Mouse (Mus musculus): Measurements from ENCODE around the gene Uvrag. TPM values are rescaled to one million over a fixed set of nuclear protein-coding genes. Genes with fewer than 3 reads are reported as not detected.

Gene Uvrag
- polyA plus RNA-seq, 1 experiment from 2014 or later = 18.7 TPM

DNA sequence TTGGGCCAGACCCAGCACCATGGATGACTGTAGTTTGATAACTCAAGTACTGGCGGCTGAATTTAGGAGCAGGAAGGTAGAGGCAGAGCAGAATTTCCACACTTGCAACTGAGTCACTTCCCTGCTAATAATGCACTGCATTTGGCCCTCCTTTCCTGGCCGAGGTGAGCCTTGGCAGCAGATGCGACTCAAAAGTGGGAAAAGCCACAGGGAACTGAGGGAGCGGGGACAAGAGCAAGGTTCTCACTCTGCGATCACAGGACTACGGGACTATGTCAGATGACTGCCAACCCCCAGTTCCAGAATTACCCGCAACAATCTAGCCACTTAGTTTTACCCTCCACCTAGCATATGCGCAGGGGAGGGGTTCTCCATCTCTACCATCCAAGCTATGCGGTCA lies 38.3 kb upstream of the Uvrag start:
- 91% methylated on average over 9 of the region's 9 CpGs for WGBS
- H3K9ac ChIP-seq (replicated peaks; ENCODE audit: low read length) = no peak overlapping the region
- no peak overlapping the region for H3K27ac ChIP-seq (ENCODE audit: low read length)
- H3K9me3 ChIP-seq (ENCODE audit: low read length) = no peaks in the 10 kb centered on the region
- no peak overlapping the region for H3K4me3 ChIP-seq (ENCODE audit: low read length)
- H3K36me3 ChIP-seq (ENCODE audit: insufficient read depth, low read length) = no peaks in the 10 kb centered on the region
- no peak for ATAC-seq (ENCODE audit: low FRiP score, low TSS enrichment)
- H3K27me3 ChIP-seq (ENCODE audit: insufficient read depth, low read length) = no peaks in the 10 kb centered on the region
- H3K4me1 ChIP-seq (ENCODE audit: insufficient read depth, low read length) = peaks cover 19% of the 10 kb centered on the region
- H3K4me2 ChIP-seq (replicated peaks; ENCODE audit: low read depth, low read length) = no peak overlapping the region

DNA sequence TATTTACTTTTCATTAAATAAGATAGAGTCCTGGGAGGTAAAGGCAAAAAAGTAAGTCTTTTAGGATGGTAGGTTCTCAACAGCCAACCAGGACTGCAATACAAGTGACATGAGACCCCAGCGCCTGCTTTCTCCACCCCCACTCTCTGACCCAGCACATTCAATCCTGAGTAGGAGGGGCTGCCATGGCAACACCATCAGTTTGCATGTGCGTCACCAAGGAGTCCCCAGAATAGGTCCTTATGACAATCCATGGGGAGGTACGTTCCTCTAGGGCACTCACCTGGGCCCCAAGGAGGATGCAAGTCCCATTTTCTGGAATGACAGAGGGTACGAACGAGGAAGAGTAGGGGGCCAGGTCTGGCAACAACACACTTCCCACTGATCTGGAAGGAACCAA lies 36.4 kb upstream of the Uvrag start:
- Histone ChIP-seq H3K27ac (ENCODE audit: low read length) (no peak overlapping the region), H3K4me2 (replicated peaks; ENCODE audit: low read depth, low read length) (no peak overlapping the region), H3K4me1 (ENCODE audit: insufficient read depth, low read length) (peaks cover 19% of the 10 kb centered on the region), H3K4me3 (ENCODE audit: low read length) (no peak overlapping the region), H3K9me3 (ENCODE audit: low read length) (no peaks in the 10 kb centered on the region), H3K27me3 (ENCODE audit: insufficient read depth, low read length) (no peaks in the 10 kb centered on the region), H3K36me3 (ENCODE audit: insufficient read depth, low read length) (no peaks in the 10 kb centered on the region), H3K9ac (replicated peaks; ENCODE audit: low read length) (no peak overlapping the region)
- 91% methylated on average over 5 of the region's 5 CpGs for WGBS
- no peak for ATAC-seq (ENCODE audit: low FRiP score, low TSS enrichment)

DNA sequence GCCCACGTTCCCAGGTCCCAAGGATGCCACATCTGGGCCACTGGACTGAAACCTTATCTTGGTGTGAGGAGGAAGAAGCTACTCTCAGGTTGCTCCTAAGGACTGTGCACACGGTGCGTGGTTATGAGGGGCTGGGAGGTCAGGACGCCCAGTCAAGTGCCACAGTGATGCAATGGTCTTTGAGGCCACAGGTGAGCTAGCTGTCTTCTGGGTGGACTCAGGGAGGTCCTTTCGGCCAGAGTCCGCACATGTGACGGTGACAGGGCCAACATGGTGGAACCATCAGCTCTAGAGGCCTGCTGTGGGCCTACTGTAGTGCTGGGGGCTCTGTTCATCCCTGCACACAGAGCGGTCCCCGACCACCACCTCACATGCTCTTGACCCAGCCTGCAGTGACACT lies 34.7 kb upstream of the Uvrag start:
- Histone ChIP-seq H3K27ac (ENCODE audit: low read length) (no peak overlapping the region), H3K27me3 (ENCODE audit: insufficient read depth, low read length) (no peaks in the 10 kb centered on the region), H3K9ac (replicated peaks; ENCODE audit: low read length) (no peak overlapping the region), H3K4me1 (ENCODE audit: insufficient read depth, low read length) (peaks cover 13% of the 10 kb centered on the region; the same call in 1 of the 2 replicates), H3K4me2 (replicated peaks; ENCODE audit: low read depth, low read length) (no peak overlapping the region), H3K4me3 (ENCODE audit: low read length) (no peak overlapping the region), H3K36me3 (ENCODE audit: insufficient read depth, low read length) (no peaks in the 10 kb centered on the region), H3K9me3 (ENCODE audit: low read length) (no peaks in the 10 kb centered on the region)
- no peak for ATAC-seq (ENCODE audit: low FRiP score, low TSS enrichment)
- 80% methylated on average over 9 of the region's 9 CpGs for WGBS

DNA sequence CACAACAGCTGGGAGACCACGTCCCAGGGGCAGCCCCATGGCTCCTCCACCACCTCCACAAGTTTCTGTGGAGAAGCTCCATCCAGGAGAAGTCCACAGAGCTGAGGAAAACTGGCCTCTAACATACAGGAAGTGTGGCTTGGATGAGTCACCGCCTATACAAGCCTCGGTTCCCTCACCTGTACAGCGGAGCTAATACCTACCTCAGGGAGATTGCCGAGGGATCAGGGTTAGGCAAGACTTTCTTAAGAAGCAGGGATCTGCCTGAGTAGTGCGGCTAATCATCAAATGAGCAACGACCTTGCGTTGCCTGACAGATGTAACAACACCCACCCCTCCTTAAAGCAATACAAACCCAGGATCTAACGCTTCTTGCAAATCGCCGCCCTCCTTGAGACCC lies 34.2 kb upstream of the Uvrag start:
- Histone ChIP-seq H3K27ac (ENCODE audit: low read length) (no peak overlapping the region), H3K9me3 (ENCODE audit: low read length) (no peaks in the 10 kb centered on the region), H3K4me1 (ENCODE audit: insufficient read depth, low read length) (peaks cover 13% of the 10 kb centered on the region; the same call in 1 of the 2 replicates), H3K9ac (replicated peaks; ENCODE audit: low read length) (no peak overlapping the region), H3K36me3 (ENCODE audit: insufficient read depth, low read length) (no peaks in the 10 kb centered on the region), H3K4me3 (ENCODE audit: low read length) (no peak overlapping the region), H3K4me2 (replicated peaks; ENCODE audit: low read depth, low read length) (no peak overlapping the region), H3K27me3 (ENCODE audit: insufficient read depth, low read length) (no peaks in the 10 kb centered on the region)
- 48% methylated on average over 11 of the region's 11 CpGs for WGBS
- no peak for ATAC-seq (ENCODE audit: low FRiP score, low TSS enrichment)

DNA sequence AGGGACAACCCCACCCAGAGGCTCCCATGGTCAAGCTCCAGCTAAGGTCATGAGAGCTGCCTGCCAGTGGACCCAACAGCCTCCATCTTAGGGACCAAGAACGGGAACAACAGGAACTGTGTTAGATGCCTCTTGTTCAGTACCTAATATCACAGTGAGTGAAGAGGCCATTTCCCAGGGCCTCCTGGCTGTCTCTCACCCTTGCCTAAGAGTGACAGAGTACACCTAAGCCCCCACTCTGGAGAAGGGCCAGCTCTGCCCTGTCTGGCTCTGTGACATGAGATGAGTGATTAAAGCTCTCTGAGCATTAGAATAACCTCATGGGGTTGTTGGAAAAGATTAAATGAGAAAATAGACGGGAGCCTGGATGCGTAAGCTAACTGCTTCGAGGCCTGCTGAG lies 33.1 kb upstream of the Uvrag start:
- no peak overlapping the region for H3K4me2 ChIP-seq (replicated peaks; ENCODE audit: low read depth, low read length)
- H3K9me3 ChIP-seq (ENCODE audit: low read length) = no peaks in the 10 kb centered on the region
- H3K4me3 ChIP-seq (ENCODE audit: low read length) = no peak overlapping the region
- no peaks in the 10 kb centered on the region for H3K36me3 ChIP-seq (ENCODE audit: insufficient read depth, low read length)
- ATAC-seq (ENCODE audit: low FRiP score, low TSS enrichment) = no peak
- 89% methylated on average over 4 of the region's 4 CpGs for WGBS
- H3K27me3 ChIP-seq (ENCODE audit: insufficient read depth, low read length) = no peaks in the 10 kb centered on the region
- H3K9ac ChIP-seq (replicated peaks; ENCODE audit: low read length) = no peak overlapping the region
- H3K4me1 ChIP-seq (ENCODE audit: insufficient read depth, low read length) = peaks cover 13% of the 10 kb centered on the region; the same call in 1 of the 2 replicates
- no peak overlapping the region for H3K27ac ChIP-seq (ENCODE audit: low read length)

DNA sequence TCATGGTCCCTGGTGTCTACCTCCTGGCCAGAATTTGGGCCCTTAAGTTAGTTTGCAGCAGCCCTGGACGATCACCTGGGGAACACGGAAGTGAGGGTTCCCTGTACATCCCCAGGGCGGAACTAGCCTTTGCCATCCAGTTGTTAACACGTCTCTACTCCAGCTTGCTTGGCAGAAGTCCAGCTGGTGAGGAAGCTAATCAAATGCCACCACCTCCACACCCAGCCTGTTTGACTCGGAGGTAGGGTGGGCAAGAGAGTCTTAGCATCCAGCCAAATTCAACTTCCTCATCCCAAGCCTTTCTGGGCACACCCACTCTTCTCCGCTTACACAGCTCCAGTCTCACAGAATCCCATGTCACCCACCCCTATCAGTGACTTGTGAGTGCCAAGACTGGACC lies 32.0 kb upstream of the Uvrag start:
- Histone ChIP-seq H3K9ac (replicated peaks; ENCODE audit: low read length) (no peak overlapping the region), H3K9me3 (ENCODE audit: low read length) (no peaks in the 10 kb centered on the region), H3K4me1 (ENCODE audit: insufficient read depth, low read length) (peaks cover 20% of the 10 kb centered on the region; the same call in 1 of the 2 replicates), H3K4me3 (ENCODE audit: low read length) (no peak overlapping the region), H3K27ac (ENCODE audit: low read length) (no peak overlapping the region), H3K27me3 (ENCODE audit: insufficient read depth, low read length) (no peaks in the 10 kb centered on the region), H3K4me2 (replicated peaks; ENCODE audit: low read depth, low read length) (no peak overlapping the region), H3K36me3 (ENCODE audit: insufficient read depth, low read length) (no peaks in the 10 kb centered on the region)
- no peak for ATAC-seq (ENCODE audit: low FRiP score, low TSS enrichment)
- 74% methylated on average over 6 of the region's 6 CpGs for WGBS

DNA sequence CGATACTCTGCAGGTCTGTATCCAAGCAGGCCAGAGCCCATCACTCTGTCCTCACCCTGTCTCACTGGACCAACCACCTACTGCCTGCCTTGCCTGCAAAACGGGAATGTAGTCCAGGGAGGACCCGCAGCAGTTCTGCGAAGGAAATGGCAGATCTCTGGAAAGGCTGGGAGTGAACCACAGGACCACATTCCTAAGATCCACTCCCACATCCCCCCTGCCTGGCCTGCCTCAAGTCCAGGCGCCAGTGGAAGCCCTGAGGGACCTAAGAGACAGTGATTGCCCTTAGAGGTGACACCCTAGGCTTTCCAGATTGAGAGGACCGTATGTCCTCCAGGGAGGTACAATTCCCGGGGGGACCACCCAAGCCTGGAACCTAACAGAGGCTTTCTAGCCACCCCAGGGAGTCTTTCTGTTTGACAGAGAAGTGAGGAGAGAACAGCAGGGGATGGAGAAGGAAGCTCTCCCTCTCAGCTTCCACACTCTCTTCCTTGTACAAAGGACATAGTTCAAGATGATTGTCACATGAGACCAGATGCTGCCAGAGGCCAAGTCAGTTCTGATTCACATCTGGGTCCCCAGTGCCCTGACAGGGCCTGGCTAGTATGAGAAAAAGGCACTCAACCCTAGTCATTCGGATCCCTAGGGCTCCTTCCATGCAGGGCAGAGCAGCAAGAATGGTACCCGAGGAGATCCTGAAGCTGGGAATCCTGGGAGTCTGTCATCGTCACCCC lies 31.0 kb upstream of the Uvrag start:
- no peaks in the 10 kb centered on the region for H3K27me3 ChIP-seq (ENCODE audit: insufficient read depth, low read length)
- peaks cover 22% of the 10 kb centered on the region; the same call in 1 of the 2 replicates for H3K4me1 ChIP-seq (ENCODE audit: insufficient read depth, low read length)
- no peak for ATAC-seq (ENCODE audit: low FRiP score, low TSS enrichment)
- no peaks in the 10 kb centered on the region for H3K36me3 ChIP-seq (ENCODE audit: insufficient read depth, low read length)
- H3K27ac ChIP-seq (ENCODE audit: low read length) = no peak overlapping the region
- no peak overlapping the region for H3K4me2 ChIP-seq (replicated peaks; ENCODE audit: low read depth, low read length)
- WGBS = 45% methylated on average over 10 of the region's 10 CpGs
- H3K9ac ChIP-seq (replicated peaks; ENCODE audit: low read length) = 0 out of 2 replicates have a peak overlapping the region, but pooled peaks have one; percentile 5
- no peaks in the 10 kb centered on the region for H3K9me3 ChIP-seq (ENCODE audit: low read length)
- no peak overlapping the region for H3K4me3 ChIP-seq (ENCODE audit: low read length)

DNA sequence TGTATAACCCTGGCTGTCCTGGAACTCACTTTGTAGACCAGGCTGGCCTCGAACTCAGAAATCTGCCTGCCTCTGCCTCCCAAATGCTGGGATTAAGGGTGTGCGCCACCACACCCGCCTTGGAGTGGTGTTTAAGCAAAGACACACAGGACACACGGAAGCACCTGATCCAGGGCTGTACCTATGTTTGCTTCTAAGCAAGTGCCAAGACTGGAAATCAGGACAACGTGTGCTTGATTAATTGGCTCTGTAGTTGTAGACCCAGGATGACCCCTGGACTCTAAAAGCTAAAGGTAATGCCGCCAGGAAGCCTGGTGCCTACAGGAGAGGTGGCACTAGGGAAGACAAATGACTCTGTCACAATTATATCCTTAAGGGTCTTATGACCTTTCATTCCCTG lies 29.6 kb upstream of the Uvrag start:
- no peak for ATAC-seq (ENCODE audit: low FRiP score, low TSS enrichment)
- H3K36me3 ChIP-seq (ENCODE audit: insufficient read depth, low read length) = no peaks in the 10 kb centered on the region
- no peaks in the 10 kb centered on the region for H3K9me3 ChIP-seq (ENCODE audit: low read length)
- H3K27me3 ChIP-seq (ENCODE audit: insufficient read depth, low read length) = no peaks in the 10 kb centered on the region
- H3K27ac ChIP-seq (ENCODE audit: low read length) = no peak overlapping the region
- WGBS = 90% methylated on average over 6 of the region's 6 CpGs
- H3K4me2 ChIP-seq (replicated peaks; ENCODE audit: low read depth, low read length) = no peak overlapping the region
- peaks cover 22% of the 10 kb centered on the region; the same call in 1 of the 2 replicates for H3K4me1 ChIP-seq (ENCODE audit: insufficient read depth, low read length)
- H3K4me3 ChIP-seq (ENCODE audit: low read length) = no peak overlapping the region
- H3K9ac ChIP-seq (replicated peaks; ENCODE audit: low read length) = no peak overlapping the region

DNA sequence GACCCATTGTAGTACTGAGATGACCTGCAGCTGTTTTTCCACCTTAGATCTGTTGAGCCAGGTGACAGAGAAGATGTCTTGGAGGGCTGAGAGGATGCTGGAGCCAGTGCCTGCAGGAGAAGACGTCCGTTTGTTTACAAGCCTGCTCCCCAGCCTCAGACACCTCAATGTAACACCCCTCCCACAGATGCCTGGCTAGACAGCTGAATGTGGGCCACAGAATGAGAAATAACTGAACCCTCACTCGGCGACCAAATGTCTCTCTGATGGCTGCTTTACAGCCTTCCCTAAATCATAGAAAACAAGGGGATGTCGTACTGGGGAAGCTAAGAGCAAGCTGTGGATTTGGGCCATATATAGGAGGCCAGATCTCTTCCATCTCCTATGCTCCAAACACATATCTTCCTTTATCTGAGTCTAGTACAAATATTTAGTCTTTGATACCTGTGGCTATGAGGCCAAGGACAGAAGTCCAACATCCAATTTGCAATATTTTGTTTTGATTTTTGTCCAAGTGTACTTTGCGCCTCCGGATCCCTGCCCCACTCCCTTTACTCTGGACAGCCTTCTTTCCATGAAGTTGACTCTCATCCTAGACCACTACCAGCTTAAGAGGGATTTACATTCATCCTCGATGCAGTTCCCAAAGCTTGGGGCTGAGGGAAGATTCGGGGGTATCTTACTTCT lies 28.9 kb upstream of the Uvrag start:
- H3K4me2 ChIP-seq (replicated peaks; ENCODE audit: low read depth, low read length) = no peak overlapping the region
- no peak overlapping the region for H3K27ac ChIP-seq (ENCODE audit: low read length)
- H3K9ac ChIP-seq (replicated peaks; ENCODE audit: low read length) = no peak overlapping the region
- H3K4me3 ChIP-seq (ENCODE audit: low read length) = no peak overlapping the region
- no peaks in the 10 kb centered on the region for H3K36me3 ChIP-seq (ENCODE audit: insufficient read depth, low read length)
- WGBS = 64% methylated on average over 9 of the region's 9 CpGs
- H3K4me1 ChIP-seq (ENCODE audit: insufficient read depth, low read length) = peaks cover 16% of the 10 kb centered on the region; the same call in 1 of the 2 replicates
- H3K27me3 ChIP-seq (ENCODE audit: insufficient read depth, low read length) = no peaks in the 10 kb centered on the region
- ATAC-seq (ENCODE audit: low FRiP score, low TSS enrichment) = no peak
- H3K9me3 ChIP-seq (ENCODE audit: low read length) = no peaks in the 10 kb centered on the region

DNA sequence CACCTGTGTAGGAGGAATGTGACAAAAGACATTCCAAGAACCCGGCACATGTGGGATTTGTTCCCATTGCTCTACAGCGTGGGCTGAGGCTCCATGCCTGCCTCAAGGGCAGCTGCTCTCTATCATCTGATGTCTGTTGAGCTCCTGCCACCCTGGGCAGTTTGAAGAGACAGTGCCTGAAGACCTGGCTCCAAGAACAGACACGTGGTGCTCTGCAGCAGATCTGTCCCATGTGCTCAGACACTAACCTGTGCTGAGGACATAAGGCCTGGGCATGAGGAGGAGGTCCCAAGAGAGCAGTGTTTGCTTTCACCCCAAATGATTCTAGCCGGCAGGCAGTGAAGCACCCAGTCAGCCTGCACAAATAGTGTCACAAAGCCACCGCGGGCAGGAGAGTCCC lies 27.8 kb upstream of the Uvrag start:
- Histone ChIP-seq H3K4me1 (ENCODE audit: insufficient read depth, low read length) (peaks cover 13% of the 10 kb centered on the region; the same call in 1 of the 2 replicates), H3K27me3 (ENCODE audit: insufficient read depth, low read length) (no peaks in the 10 kb centered on the region), H3K4me3 (ENCODE audit: low read length) (no peak overlapping the region), H3K27ac (ENCODE audit: low read length) (peak overlapping the region; percentile 90; the same call in 1 of the 2 replicates), H3K36me3 (ENCODE audit: insufficient read depth, low read length) (no peaks in the 10 kb centered on the region), H3K9me3 (ENCODE audit: low read length) (no peaks in the 10 kb centered on the region), H3K4me2 (replicated peaks; ENCODE audit: low read depth, low read length) (no peak overlapping the region), H3K9ac (replicated peaks; ENCODE audit: low read length) (no peak overlapping the region)
- WGBS = 76% methylated on average over 6 of the region's 6 CpGs
- ATAC-seq (ENCODE audit: low FRiP score, low TSS enrichment) = no peak

Data from kidney, embryonic 16.5 days (tissue).